Mouse (Mus musculus) liver, adult 2 months (tissue): ENCODE results near the gene Mettl7b.

ENCODE experiments used
- CTCF ChIP-seq: fragments of 200-500 bp; IDR thresholded peaks from 2 replicates; pipeline ENCODE4 v1.5.1; 2011; ENCODE audit warnings: low read depth, low read length, control low read depth
- POLR2A ChIP-seq: fragments of 200-500 bp; IDR thresholded peaks from 2 replicates; pipeline ENCODE4 v1.6.1; 2011; ENCODE audit warnings: low read length, control low read depth; ENCODE audit not compliant: insufficient read depth; ENCODE audit errors: extremely low read depth

GRCm38 (mm10) chr10:128918246-128918645, 42.5 kb downstream of the Mettl7b start:
- TF ChIP-seq CTCF (no peak), POLR2A (no peak)
